Mouse (Mus musculus) liver, postnatal 0 days (tissue): ENCODE results near the gene Fra10ac1. TPM values are rescaled to one million over a fixed set of nuclear protein-coding genes. Genes with fewer than 3 reads are reported as not detected.

Experiments used
- ATAC-seq: fragments of 200-750 bp; cut with Nextera tagmentation; 2 replicates; pipeline ENCODE4 v1.8.0; 2017; ENCODE audit warnings: mild to moderate bottlenecking, moderate library complexity
- DNase-seq: peaks from one replicate; pipeline ENCODE4 v3.0.0-alpha.2; 2016
- H3K27ac ChIP-seq: fragments of 300-500 bp; sonication (generic); 2 replicates; pipeline ENCODE4 v1.5.1; 2014; ENCODE audit warnings: antibody characterized with exemption, moderate library complexity, mild to moderate bottlenecking, low read depth
- H3K27me3 ChIP-seq: fragments of 300-500 bp; sonication (generic); 2 replicates; pipeline ENCODE4 v1.6.1; 2014; ENCODE audit warnings: low read length, control low read depth, mixed read lengths; ENCODE audit not compliant: insufficient read depth
- H3K36me3 ChIP-seq: fragments of 300-500 bp; sonication (generic); replicated peaks from 2 replicates; pipeline ENCODE4 v1.6.1; 2014; ENCODE audit warnings: mild to moderate bottlenecking, control low read depth, low read length, moderate library complexity, mixed read lengths; ENCODE audit not compliant: insufficient read depth
- H3K4me1 ChIP-seq: fragments of 300-500 bp; sonication (generic); 2 replicates; pipeline ENCODE4 v1.6.1; 2014; ENCODE audit warnings: antibody characterized with exemption, mild to moderate bottlenecking, control low read depth; ENCODE audit not compliant: insufficient read depth
- H3K4me2 ChIP-seq: fragments of 300-500 bp; sonication (generic); 2 replicates; pipeline ENCODE4 v1.6.1; 2014; ENCODE audit warnings: low read depth, mild to moderate bottlenecking, low read length, moderate library complexity, mixed read lengths
- H3K4me3 ChIP-seq: fragments of 300-500 bp; sonication (generic); 2 replicates; pipeline ENCODE4 v1.5.1; 2014; ENCODE audit warnings: low read depth, low read length
- H3K9ac ChIP-seq: fragments of 300-500 bp; sonication (generic); replicated peaks from 2 replicates; pipeline ENCODE4 v1.6.1; 2014; ENCODE audit warnings: mild to moderate bottlenecking, moderate library complexity
- H3K9me3 ChIP-seq: fragments of 300-500 bp; sonication (generic); 2 replicates; pipeline ENCODE4 v1.6.1; 2016; ENCODE audit warnings: mild to moderate bottlenecking, control low read depth, low read length, mixed read lengths
- CTCF ChIP-seq: sonication (generic); IDR thresholded peaks from 2 replicates; pipeline ENCODE4 v1.5.1; 2016; ENCODE audit warnings: antibody characterized with exemption, low read depth
- EP300 ChIP-seq: IDR thresholded peaks from 2 replicates; pipeline ENCODE4 v1.6.1; 2016; ENCODE audit warnings: antibody characterized with exemption, low read depth, mild to moderate bottlenecking
- WGBS: fragments of 180-500 bp; shearing (Covaris S2); extraction: QIAGEN DNeasy Blood & Tissue Kit; methylation state at CpG from one replicate; pipeline ENCODE4 v1.1.7; 2014; ENCODE audit not compliant: insufficient replicate concordance; 5-methylcytosine and 5-hydroxymethylcytosine counted together
- polyA plus RNA-seq: library from polyadenylated mRNA; unstranded; fragments of >200 nt; fragmentation: Nextera tagmentation; extraction: Ambion mirVana; gene quantifications from 2 replicates; pipeline ENCODE4 v1.2.1, GENCODE M21; 2015

Gene Fra10ac1
- polyA plus RNA-seq, 1 experiment from 2014 or later, result 16.6 TPM

DNA sequence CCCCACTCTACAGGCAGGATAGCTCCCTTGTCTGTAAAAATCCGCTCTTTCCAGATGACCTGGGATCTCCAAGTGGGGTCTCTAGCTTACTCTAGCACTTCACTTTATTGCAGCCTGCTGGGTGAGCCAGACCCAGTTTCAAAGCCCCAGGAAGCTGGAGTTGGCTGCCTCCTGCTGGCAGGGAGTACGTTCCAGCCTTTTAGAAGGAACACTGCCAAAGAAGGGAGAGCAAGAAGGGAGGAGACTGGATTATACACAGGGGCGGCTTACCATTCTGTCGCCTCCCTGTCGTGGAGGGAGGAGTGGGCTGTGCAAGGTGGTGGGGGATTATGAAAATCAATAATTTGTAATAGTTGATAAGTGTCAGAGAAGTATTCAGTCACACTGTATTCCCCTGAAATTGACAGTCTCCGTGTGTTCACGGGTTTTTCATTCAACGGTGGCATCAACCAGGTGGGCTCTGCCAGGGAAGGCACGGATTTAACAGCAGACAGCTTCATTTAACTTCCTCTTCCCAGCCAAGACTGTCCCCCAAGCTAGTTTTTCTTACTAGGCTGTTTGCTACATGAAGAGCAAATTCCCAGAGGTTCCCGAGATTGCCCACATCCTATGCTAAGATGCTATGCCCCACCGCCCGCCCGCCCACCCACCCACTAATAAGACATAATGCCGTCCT, 40.0 kb upstream of the Fra10ac1 start:
- Histone ChIP-seq H3K4me3 (no peak overlapping the region), H3K4me1 (no peaks in the 10 kb centered on the region), H3K27me3 (peaks cover 17% of the 10 kb centered on the region; the same call in 1 of the 2 replicates), H3K27ac (no peak overlapping the region), H3K36me3 (no peaks in the 10 kb centered on the region), H3K4me2 (no peak overlapping the region), H3K9me3 (no peaks in the 10 kb centered on the region), H3K9ac (no peak overlapping the region; the same call in 1 of the 2 replicates)
- no peak for DNase-seq
- peak; percentile 42 for TF ChIP-seq CTCF
- no peak for TF ChIP-seq EP300
- ATAC-seq, result no peak
- WGBS, result 17% methylated on average over 14 of the region's 14 CpGs

DNA sequence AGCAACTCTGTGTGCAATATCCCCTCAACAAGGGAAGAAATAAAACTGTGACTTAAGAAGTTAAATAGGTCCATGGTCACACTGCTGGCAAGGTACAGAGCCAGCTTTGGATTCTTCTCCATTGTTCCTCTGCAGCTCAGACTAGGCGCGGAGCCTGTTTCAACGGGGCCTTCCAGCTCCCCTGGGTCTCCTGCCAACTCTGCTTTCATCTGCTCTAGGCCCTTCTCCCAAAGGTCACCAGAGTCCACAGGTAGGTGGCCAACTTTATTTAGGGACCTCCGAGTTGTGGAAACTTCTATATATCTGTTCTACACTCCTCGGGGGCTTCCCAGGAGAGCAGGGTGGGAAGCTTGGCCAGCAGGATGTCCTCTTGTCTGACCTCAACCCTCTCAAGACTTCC, 37.4 kb upstream of the Fra10ac1 start:
- Histone ChIP-seq H3K9ac (no peak overlapping the region), H3K36me3 (no peaks in the 10 kb centered on the region), H3K27me3 (peaks cover 17% of the 10 kb centered on the region; the same call in 1 of the 2 replicates), H3K27ac (no peak overlapping the region), H3K4me3 (no peak overlapping the region), H3K9me3 (no peaks in the 10 kb centered on the region), H3K4me1 (no peaks in the 10 kb centered on the region), H3K4me2 (no peak overlapping the region)
- 68% methylated on average over 5 of the region's 5 CpGs for WGBS
- ATAC-seq (no peak), DNase-seq (no peak)
- TF ChIP-seq CTCF, result no peak
- no peak for TF ChIP-seq EP300

- DNase-seq (no peak), ATAC-seq (no peak)
- TF ChIP-seq CTCF, result no peak
- Histone ChIP-seq H3K4me2 (no peak overlapping the region), H3K27ac (no peak overlapping the region), H3K4me1 (no peaks in the 10 kb centered on the region), H3K27me3 (peaks cover 14% of the 10 kb centered on the region; the same call in 1 of the 2 replicates), H3K9me3 (no peaks in the 10 kb centered on the region), H3K36me3 (no peaks in the 10 kb centered on the region), H3K4me3 (no peak overlapping the region), H3K9ac (no peak overlapping the region)
- 47% methylated on average over 4 of the region's 4 CpGs for WGBS
These were observed 36.4 kb upstream of the Fra10ac1 start for GRCm38 (mm10) chr19:38260346-38260745.

DNA sequence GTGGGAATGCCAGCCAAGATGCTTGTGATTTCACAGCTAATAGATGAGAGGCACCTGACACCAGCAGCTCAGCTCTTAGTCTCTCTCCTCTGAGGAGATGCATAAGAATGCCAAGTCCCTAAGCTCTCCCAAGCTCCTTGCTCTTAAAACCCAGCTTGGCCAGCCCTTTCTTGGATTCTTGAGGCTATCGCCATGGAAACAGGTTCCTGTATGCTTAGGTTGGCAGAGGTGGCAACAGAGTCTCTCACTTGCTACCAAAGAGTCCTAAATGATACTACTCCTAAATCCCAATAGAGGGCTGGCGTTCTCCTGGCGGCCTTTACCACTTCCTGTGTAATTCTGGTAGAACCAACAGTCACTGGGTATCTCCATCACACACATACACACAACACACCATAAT, 35.5 kb upstream of the Fra10ac1 start:
- H3K4me1 ChIP-seq, result no peaks in the 10 kb centered on the region
- no peak overlapping the region for H3K27ac ChIP-seq
- no peak for TF ChIP-seq EP300
- no peak for TF ChIP-seq CTCF
- H3K9me3 ChIP-seq, result no peaks in the 10 kb centered on the region
- DNase-seq (no peak), ATAC-seq (no peak)
- peaks cover 14% of the 10 kb centered on the region; the same call in 1 of the 2 replicates for H3K27me3 ChIP-seq
- 66% methylated on average over 3 of the region's 3 CpGs for WGBS
- no peak overlapping the region for H3K9ac ChIP-seq
- H3K4me3 ChIP-seq, result no peak overlapping the region
- H3K4me2 ChIP-seq, result no peak overlapping the region
- no peaks in the 10 kb centered on the region for H3K36me3 ChIP-seq

DNA sequence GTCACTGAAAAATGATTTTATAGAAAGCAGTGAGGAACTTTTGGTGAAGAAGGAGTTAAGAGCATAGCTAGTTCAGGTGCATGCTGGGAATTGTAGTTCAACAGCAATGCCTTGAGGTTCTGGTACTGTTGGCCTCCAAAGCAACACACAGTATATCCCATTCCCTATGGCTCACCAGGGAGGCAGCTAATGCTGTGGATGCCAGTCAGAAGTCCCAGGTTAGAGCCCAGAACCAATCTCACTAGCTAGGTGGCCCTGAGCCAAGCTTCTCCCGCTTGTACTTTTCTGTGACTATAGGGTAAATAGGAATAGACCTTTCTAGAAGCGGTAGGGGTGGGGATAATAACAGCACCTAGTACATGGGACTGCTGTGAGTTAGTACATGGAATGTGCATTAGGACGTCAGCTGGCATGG, 34.7 kb upstream of the Fra10ac1 start:
- H3K4me3 ChIP-seq, result no peak overlapping the region
- no peaks in the 10 kb centered on the region for H3K36me3 ChIP-seq
- H3K9ac ChIP-seq, result no peak overlapping the region
- ATAC-seq, result no peak
- no peak overlapping the region for H3K27ac ChIP-seq
- no peaks in the 10 kb centered on the region for H3K4me1 ChIP-seq
- H3K4me2 ChIP-seq, result no peak overlapping the region
- H3K27me3 ChIP-seq, result peaks cover 7% of the 10 kb centered on the region; the same call in 1 of the 2 replicates
- no peaks in the 10 kb centered on the region for H3K9me3 ChIP-seq
- 65% methylated on average over 3 of the region's 3 CpGs for WGBS
- no peak for TF ChIP-seq EP300
- TF ChIP-seq CTCF, result no peak
- no peak for DNase-seq

GRCm38 (mm10) chr19:38253796-38254195, 29.8 kb upstream of the Fra10ac1 start:
- 52% methylated on average over 6 of the region's 6 CpGs for WGBS
- Histone ChIP-seq H3K4me3 (no peak overlapping the region), H3K4me1 (peaks cover 5% of the 10 kb centered on the region; the same call in 1 of the 2 replicates), H3K9me3 (no peaks in the 10 kb centered on the region), H3K27me3 (no peaks in the 10 kb centered on the region), H3K9ac (no peak overlapping the region), H3K4me2 (no peak overlapping the region), H3K36me3 (no peaks in the 10 kb centered on the region), H3K27ac (no peak overlapping the region)
- TF ChIP-seq CTCF, result peak; percentile 59
- no peak for TF ChIP-seq EP300
- no peak for DNase-seq
- no peak for ATAC-seq
